Mouse (Mus musculus): ENCODE measurements around the gene Vmn1r28. TPM values are rescaled to one million over a fixed set of nuclear protein-coding genes. Genes with fewer than 3 reads are reported as not detected.
"Not testable (repeated sequence)": the region's sequence is repeated elsewhere in the genome, so short reads cannot be mapped to it uniquely, and the experiment has no call there.

The Vmn1r28 gene
- not detected in 2 replicates for polyA plus RNA-seq (2015; fragmentation: Nextera tagmentation; extraction: Ambion mirVana)

GRCm38 (mm10) chr6:58261737-58262136, at the start of gene Vmn1r28:
Gene Vmn1r28 (plus strand): TSS chr6:58262037.
- no peaks in the 10 kb centered on the region for H3K9me3 ChIP-seq (ENCODE audit: control insufficient read depth)
- H3K36me3 ChIP-seq (ENCODE audit: control insufficient read depth, insufficient read depth) = no peaks in the 10 kb centered on the region
- H3K9ac ChIP-seq (ENCODE audit: low read depth, low read length) = no peak within 1 kb of the TSS
- H3K27me3 ChIP-seq (replicated peaks; ENCODE audit: control insufficient read depth, insufficient read depth, low read length) = no peaks in the 10 kb centered on the region
- no peak within 1 kb of the TSS for H3K27ac ChIP-seq (ENCODE audit: low read depth, low read length)
- 89% methylated on average over 1 of the region's 1 CpGs for WGBS
- no peak within 1 kb of the TSS for H3K4me2 ChIP-seq (replicated peaks; ENCODE audit: low read depth)
- no peak within 1 kb of the TSS for H3K4me3 ChIP-seq (ENCODE audit: low read depth, low read length)
- no peaks in the 10 kb centered on the region for H3K4me1 ChIP-seq (replicated peaks; ENCODE audit: control insufficient read depth, insufficient read depth, low read length)
- no peak for ATAC-seq
- TF ChIP-seq CTCF (IDR thresholded peaks at IDR 0.05; ENCODE audit: low read depth) = no peak

GRCm38 (mm10) chr6:58216119-58216518, 45.7 kb upstream of the Vmn1r28 start:
- H3K4me3 ChIP-seq (ENCODE audit: low read depth, low read length) = no peak overlapping the region
- H3K4me2 ChIP-seq (replicated peaks; ENCODE audit: low read depth) = no peak overlapping the region
- no peak for ATAC-seq
- H3K9ac ChIP-seq (ENCODE audit: low read depth, low read length) = no peak overlapping the region
- no peaks in the 10 kb centered on the region for H3K9me3 ChIP-seq (ENCODE audit: control insufficient read depth)
- no peak overlapping the region for H3K27ac ChIP-seq (ENCODE audit: low read depth, low read length)
- no peaks in the 10 kb centered on the region for H3K36me3 ChIP-seq (ENCODE audit: control insufficient read depth, insufficient read depth)
- H3K4me1 ChIP-seq (replicated peaks; ENCODE audit: control insufficient read depth, insufficient read depth, low read length) = no peaks in the 10 kb centered on the region
- TF ChIP-seq CTCF (IDR thresholded peaks at IDR 0.05; ENCODE audit: low read depth) = no peak
- 71% methylated on average over 2 of the region's 2 CpGs for WGBS
- H3K27me3 ChIP-seq (replicated peaks; ENCODE audit: control insufficient read depth, insufficient read depth, low read length) = no peaks in the 10 kb centered on the region

DNA sequence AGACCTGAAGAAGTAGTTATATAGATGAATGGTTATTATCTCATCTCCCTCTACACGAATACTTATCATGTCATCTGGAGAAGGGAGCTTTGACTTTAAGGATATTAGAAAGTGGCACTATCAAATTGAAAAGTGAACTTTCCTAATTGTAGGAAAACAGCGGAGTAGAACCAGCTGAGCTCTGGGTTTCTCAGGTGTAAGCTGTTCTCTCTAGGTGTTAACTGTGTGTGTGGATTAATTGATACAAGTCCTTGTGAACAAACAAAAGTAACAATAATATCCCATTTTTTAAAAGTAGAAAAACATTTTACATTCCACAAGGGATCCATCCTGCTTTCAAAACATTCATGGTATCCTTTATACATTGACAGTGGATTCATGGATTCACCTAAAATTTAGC, 43.1 kb upstream of the Vmn1r28 start, which contains the start of gene Vmn1r27:
Gene Vmn1r27, minus strand, starts transcription at position 101 of the 400 bp plus-strand sequence.
- Histone ChIP-seq H3K4me1 (replicated peaks; ENCODE audit: control insufficient read depth, insufficient read depth, low read length) (no peaks in the 10 kb centered on the region), H3K9ac (ENCODE audit: low read depth, low read length) (no peak within 1 kb of the TSS), H3K36me3 (ENCODE audit: control insufficient read depth, insufficient read depth) (no peaks in the 10 kb centered on the region), H3K27me3 (replicated peaks; ENCODE audit: control insufficient read depth, insufficient read depth, low read length) (no peaks in the 10 kb centered on the region), H3K9me3 (ENCODE audit: control insufficient read depth) (no peaks in the 10 kb centered on the region), H3K27ac (ENCODE audit: low read depth, low read length) (no peak within 1 kb of the TSS), H3K4me3 (ENCODE audit: low read depth, low read length) (no peak within 1 kb of the TSS), H3K4me2 (replicated peaks; ENCODE audit: low read depth) (no peak within 1 kb of the TSS)
- 69% methylated on average over 2 of the region's 2 CpGs for WGBS
- TF ChIP-seq CTCF (IDR thresholded peaks at IDR 0.05; ENCODE audit: low read depth) = no peak
- ATAC-seq = no peak

GRCm38 (mm10) chr6:58279661-58280060, 17.8 kb downstream of the Vmn1r28 start:
- not testable (repeated sequence) for H3K27me3 ChIP-seq (replicated peaks; ENCODE audit: control insufficient read depth, insufficient read depth, low read length); H3K4me1 ChIP-seq (replicated peaks; ENCODE audit: control insufficient read depth, insufficient read depth, low read length); H3K27ac ChIP-seq (ENCODE audit: low read depth, low read length); H3K4me2 ChIP-seq (replicated peaks; ENCODE audit: low read depth); H3K36me3 ChIP-seq (ENCODE audit: control insufficient read depth, insufficient read depth); H3K4me3 ChIP-seq (ENCODE audit: low read depth, low read length); H3K9ac ChIP-seq (ENCODE audit: low read depth, low read length); ATAC-seq; H3K9me3 ChIP-seq (ENCODE audit: control insufficient read depth)
- 80% methylated on average over 1 of the region's 1 CpGs for WGBS

DNA sequence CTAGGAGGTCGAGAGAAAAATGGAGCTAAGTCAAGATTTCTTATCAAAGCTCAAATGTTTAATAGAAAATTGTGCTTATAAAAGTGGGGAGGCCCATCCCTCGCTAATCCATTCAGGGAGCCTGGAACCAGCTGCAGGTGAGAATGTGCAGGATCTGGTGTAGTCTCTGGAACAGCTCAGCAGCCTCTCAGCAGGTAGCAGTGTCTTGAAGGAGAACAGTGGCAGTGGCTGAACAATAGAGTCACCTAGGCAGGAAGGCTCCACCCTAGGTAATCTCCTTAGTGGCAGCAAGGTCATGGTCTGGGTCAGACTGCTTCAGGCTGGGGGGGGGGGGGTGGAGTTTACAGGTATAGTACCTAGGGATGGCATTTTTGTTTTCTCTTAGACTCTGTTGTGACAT, 30.4 kb downstream of the Vmn1r28 start:
- 77% methylated on average over 2 of the region's 2 CpGs for WGBS
- Histone ChIP-seq H3K9me3 (ENCODE audit: control insufficient read depth) (no peaks in the 10 kb centered on the region), H3K36me3 (ENCODE audit: control insufficient read depth, insufficient read depth) (no peaks in the 10 kb centered on the region), H3K4me3 (ENCODE audit: low read depth, low read length) (no peak overlapping the region), H3K27me3 (replicated peaks; ENCODE audit: control insufficient read depth, insufficient read depth, low read length) (no peaks in the 10 kb centered on the region), H3K4me1 (replicated peaks; ENCODE audit: control insufficient read depth, insufficient read depth, low read length) (no peaks in the 10 kb centered on the region), H3K27ac (ENCODE audit: low read depth, low read length) (no peak overlapping the region), H3K4me2 (replicated peaks; ENCODE audit: low read depth) (no peak overlapping the region), H3K9ac (ENCODE audit: low read depth, low read length) (no peak overlapping the region)
- no peak for ATAC-seq
- no peak for TF ChIP-seq CTCF (IDR thresholded peaks at IDR 0.05; ENCODE audit: low read depth)

DNA sequence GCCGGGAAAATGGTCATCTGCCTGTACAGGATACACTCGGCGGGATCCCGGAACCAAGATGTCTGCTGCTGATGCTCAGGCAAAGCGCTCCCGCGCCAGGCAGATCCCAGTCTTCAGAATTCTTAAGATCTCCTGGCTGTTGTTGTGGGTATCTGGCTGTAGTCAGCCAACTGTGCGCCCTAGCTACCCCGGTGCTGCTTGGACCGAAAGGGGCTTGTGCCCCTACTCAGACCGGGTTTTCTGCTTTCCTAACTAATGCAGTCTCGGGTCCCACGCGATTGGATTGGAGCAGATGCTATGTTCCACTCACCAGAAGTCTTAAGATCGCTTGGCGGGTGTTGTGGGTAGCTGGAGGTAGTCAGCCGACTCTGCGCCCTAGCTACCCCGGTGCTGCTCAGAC, 36.7 kb downstream of the Vmn1r28 start:
- ATAC-seq; H3K27ac ChIP-seq (ENCODE audit: low read depth, low read length); H3K9me3 ChIP-seq (ENCODE audit: control insufficient read depth); H3K27me3 ChIP-seq (replicated peaks; ENCODE audit: control insufficient read depth, insufficient read depth, low read length); H3K4me2 ChIP-seq (replicated peaks; ENCODE audit: low read depth); H3K9ac ChIP-seq (ENCODE audit: low read depth, low read length); H3K36me3 ChIP-seq (ENCODE audit: control insufficient read depth, insufficient read depth); H3K4me3 ChIP-seq (ENCODE audit: low read depth, low read length); H3K4me1 ChIP-seq (replicated peaks; ENCODE audit: control insufficient read depth, insufficient read depth, low read length): not testable (repeated sequence)
- 77% methylated on average over 19 of the region's 19 CpGs for WGBS

DNA sequence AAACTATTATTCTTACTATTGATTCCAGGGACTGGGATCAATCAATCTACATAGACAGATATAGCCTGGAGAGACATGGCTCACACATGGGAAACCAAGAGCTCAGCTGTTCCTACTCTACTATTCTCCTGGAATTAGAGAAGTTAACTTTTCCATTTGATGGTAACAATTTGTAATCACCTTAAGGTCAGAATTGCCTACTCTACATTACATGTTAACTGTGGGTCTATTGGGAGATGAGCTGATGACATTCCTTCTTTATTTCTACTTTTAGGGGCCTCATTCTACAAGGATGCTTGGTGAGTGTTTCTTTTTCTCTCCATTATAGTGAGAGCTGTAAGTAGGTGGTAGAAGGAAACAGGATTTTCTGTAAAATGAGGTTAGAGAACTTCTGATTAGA, 39.4 kb downstream of the Vmn1r28 start, which contains the start of gene Vmn1r29:
Gene Vmn1r29, plus strand, starts transcription at position 301 of the 400 bp plus-strand sequence.
- no peak within 1 kb of the TSS for H3K4me2 ChIP-seq (replicated peaks; ENCODE audit: low read depth)
- no peaks in the 10 kb centered on the region for H3K27me3 ChIP-seq (replicated peaks; ENCODE audit: control insufficient read depth, insufficient read depth, low read length)
- H3K27ac ChIP-seq (ENCODE audit: low read depth, low read length) = no peak within 1 kb of the TSS
- H3K9me3 ChIP-seq (ENCODE audit: control insufficient read depth) = no peaks in the 10 kb centered on the region
- H3K36me3 ChIP-seq (ENCODE audit: control insufficient read depth, insufficient read depth) = no peaks in the 10 kb centered on the region
- TF ChIP-seq CTCF (IDR thresholded peaks at IDR 0.05; ENCODE audit: low read depth) = no peak
- no peaks in the 10 kb centered on the region for H3K4me1 ChIP-seq (replicated peaks; ENCODE audit: control insufficient read depth, insufficient read depth, low read length)
- no peak within 1 kb of the TSS for H3K4me3 ChIP-seq (ENCODE audit: low read depth, low read length)
- no peak for ATAC-seq
- H3K9ac ChIP-seq (ENCODE audit: low read depth, low read length) = no peak within 1 kb of the TSS

Other genes starting within 250 kb of the Vmn1r28 start
- not detected in 2 replicates for gene Vmn1r26, start 246.9 kb upstream of the Vmn1r28 start, polyA plus RNA-seq (2015; fragmentation: Nextera tagmentation; extraction: Ambion mirVana)
- not detected in 2 replicates for gene Vmn1r27, start 43.2 kb upstream of the Vmn1r28 start, polyA plus RNA-seq (2015; fragmentation: Nextera tagmentation; extraction: Ambion mirVana)
- not detected in 2 replicates for gene Vmn1r29, start 39.5 kb downstream of the Vmn1r28 start, polyA plus RNA-seq (2015; fragmentation: Nextera tagmentation; extraction: Ambion mirVana)
- gene Vmn1r30, start 181.3 kb downstream of the Vmn1r28 start, polyA plus RNA-seq (2015; fragmentation: Nextera tagmentation; extraction: Ambion mirVana) = not detected in 2 replicates
- not detected in 2 replicates for gene Vmn1r31, start 213.3 kb downstream of the Vmn1r28 start, polyA plus RNA-seq (2015; fragmentation: Nextera tagmentation; extraction: Ambion mirVana)